Mouse (Mus musculus) kidney, embryonic 14.5 days (tissue): ENCODE results near the gene Sh3pxd2b. TPM values are rescaled to one million over a fixed set of nuclear protein-coding genes. Genes with fewer than 3 reads are reported as not detected.
"Not testable (repeated sequence)": the region's sequence is repeated elsewhere in the genome, so short reads cannot be mapped to it uniquely, and the experiment has no call there.

Source experiments
- ATAC-seq: fragments of 200-750 bp; cut with Nextera tagmentation; 2 replicates; pipeline ENCODE4 v1.8.0; 2017; ENCODE audit warnings: moderate number of reproducible peaks, mild to moderate bottlenecking, moderate TSS enrichment, moderate library complexity; ENCODE audit not compliant: low FRiP score, low TSS enrichment
- H3K27ac ChIP-seq: fragments of 300-500 bp; sonication (generic); 2 replicates; pipeline ENCODE4 v1.5.1; 2014; ENCODE audit warnings: low read depth, mild to moderate bottlenecking, low read length, moderate library complexity, mixed read lengths
- H3K27me3 ChIP-seq: fragments of 300-500 bp; sonication (generic); 2 replicates; pipeline ENCODE4 v1.6.1; 2014; ENCODE audit warnings: mild to moderate bottlenecking, low read length; ENCODE audit not compliant: control insufficient read depth, insufficient read depth
- H3K36me3 ChIP-seq: fragments of 300-500 bp; sonication (generic); 2 replicates; pipeline ENCODE4 v1.6.1; 2014; ENCODE audit warnings: low read length, mixed read lengths; ENCODE audit not compliant: control insufficient read depth, insufficient read depth
- H3K4me1 ChIP-seq: fragments of 300-500 bp; sonication (generic); 2 replicates; pipeline ENCODE4 v1.6.1; 2014; ENCODE audit warnings: low read length, mixed read lengths; ENCODE audit not compliant: control insufficient read depth, insufficient read depth
- H3K4me2 ChIP-seq: fragments of 300-500 bp; sonication (generic); replicated peaks from 2 replicates; pipeline ENCODE4 v1.6.1; 2014; ENCODE audit warnings: low read depth, mild to moderate bottlenecking, low read length
- H3K4me3 ChIP-seq: fragments of 300-500 bp; sonication (generic); 2 replicates; pipeline ENCODE4 v1.5.1; 2014; ENCODE audit warnings: mild to moderate bottlenecking, low read length
- H3K9ac ChIP-seq: fragments of 300-500 bp; sonication (generic); 2 replicates; pipeline ENCODE4 v1.6.1; 2014; ENCODE audit warnings: low read depth, mild to moderate bottlenecking, low read length, moderate library complexity
- H3K9me3 ChIP-seq: fragments of 300-500 bp; sonication (generic); 2 replicates; pipeline ENCODE4 v1.6.1; 2016; ENCODE audit warnings: low read length; ENCODE audit not compliant: control insufficient read depth
- WGBS: fragments of 180-500 bp; shearing (Covaris S2); extraction: QIAGEN DNeasy Blood & Tissue Kit; methylation state at CpG from one replicate; pipeline ENCODE4 v1.1.7; 2014; 5-methylcytosine and 5-hydroxymethylcytosine counted together
- polyA plus RNA-seq: library from polyadenylated mRNA; unstranded; fragments of >200 nt; fragmentation: Nextera tagmentation; extraction: Ambion mirVana; gene quantifications from 2 replicates; pipeline ENCODE4 v1.2.1, GENCODE M21; 2014

Sh3pxd2b gene
- polyA plus RNA-seq: 19.1 and 25.2 TPM in 2 replicates

DNA sequence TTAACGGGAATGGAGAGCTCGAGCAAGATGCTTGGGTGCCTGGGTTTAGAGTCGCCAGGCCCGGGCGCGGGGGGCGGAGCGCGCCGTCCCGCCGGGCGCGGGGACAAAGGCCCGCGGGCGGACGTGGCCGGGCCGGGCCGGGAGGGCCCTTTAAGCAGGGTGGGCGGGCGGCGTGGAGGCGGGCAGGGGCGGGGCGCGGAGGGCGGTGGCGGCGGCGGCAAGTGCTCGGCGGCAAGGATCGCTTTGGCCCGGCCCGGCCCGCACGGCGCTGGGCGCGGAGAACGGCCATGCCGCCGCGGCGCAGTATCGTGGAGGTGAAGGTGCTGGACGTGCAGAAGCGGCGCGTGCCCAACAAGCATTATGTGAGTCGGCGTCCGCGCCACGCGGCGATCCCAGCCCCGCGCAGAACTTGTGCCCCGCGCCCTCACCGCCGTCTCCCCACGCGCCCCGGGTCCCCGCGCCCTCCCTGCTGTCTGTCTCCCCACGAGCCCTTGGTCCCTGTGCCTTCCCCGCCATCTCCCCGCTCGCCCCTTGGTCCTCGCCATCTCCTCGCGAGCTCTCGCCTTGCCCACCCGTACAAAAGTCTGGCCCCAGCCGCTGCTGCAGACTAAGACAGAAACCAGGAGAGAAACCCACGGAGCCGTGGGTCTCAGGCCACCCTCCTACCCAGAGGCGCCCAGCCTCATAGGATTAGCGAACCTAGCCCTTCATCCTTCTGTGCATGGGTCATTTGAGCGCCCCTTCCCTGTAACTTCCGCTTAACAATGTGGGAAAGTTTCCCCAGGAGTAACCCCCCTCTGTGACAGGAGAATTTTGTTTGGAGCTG lies at the start of gene Sh3pxd2b:
Sh3pxd2b (plus strand) TSS at position 214 of the 826 bp plus-strand sequence.
- ATAC-seq: peak; percentile 77
- peaks cover 19% of the 10 kb centered on the region; the same call in 1 of the 2 replicates for H3K4me1 ChIP-seq
- peak within 1 kb of the TSS; percentile 81 for H3K9ac ChIP-seq
- peak within 1 kb of the TSS; percentile 68 for H3K4me3 ChIP-seq
- H3K9me3 ChIP-seq: no peaks in the 10 kb centered on the region
- H3K36me3 ChIP-seq: peaks cover 11% of the 10 kb centered on the region
- H3K27me3 ChIP-seq: no peaks in the 10 kb centered on the region
- H3K4me2 ChIP-seq: peak within 1 kb of the TSS; percentile 93
- H3K27ac ChIP-seq: peak within 1 kb of the TSS; percentile 87
- WGBS: under 1% methylated on average over 58 of the region's 86 CpGs

DNA sequence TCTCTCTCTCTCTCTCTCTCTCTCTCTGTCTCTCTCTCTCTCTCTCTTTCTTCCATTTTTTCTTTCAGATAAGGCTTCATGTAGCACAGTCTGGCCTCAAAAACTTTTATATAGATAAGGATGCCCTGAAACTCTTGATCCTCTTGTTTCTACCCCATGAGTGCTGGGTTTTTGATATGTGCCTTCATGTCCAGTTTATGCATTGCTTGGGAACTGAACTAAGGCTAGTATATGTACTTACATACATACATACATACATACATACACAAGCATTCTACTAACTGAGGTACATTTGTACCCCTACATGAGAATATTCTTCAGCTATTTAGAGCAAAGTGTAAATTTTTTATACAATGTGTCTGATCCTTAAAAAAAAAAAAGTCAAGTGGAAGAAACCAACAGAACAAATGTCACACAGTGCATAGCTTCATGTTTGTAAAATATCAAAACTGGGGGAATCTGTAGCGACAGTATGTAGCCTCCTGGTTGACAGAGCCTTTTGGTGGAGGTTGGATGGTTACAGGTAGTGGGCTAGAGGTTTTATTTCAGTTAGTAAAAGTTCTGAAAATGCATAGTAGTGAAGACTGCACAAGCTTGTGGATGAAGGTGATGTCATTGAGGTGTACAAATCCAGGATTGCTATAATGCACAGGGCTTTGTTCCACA lies 49.6 kb upstream of the Sh3pxd2b start:
- Histone ChIP-seq H3K4me3 (no peak overlapping the region), H3K4me1 (no peaks in the 10 kb centered on the region), H3K9me3 (no peaks in the 10 kb centered on the region), H3K9ac (no peak overlapping the region), H3K27me3 (no peaks in the 10 kb centered on the region; the same call in 1 of the 2 replicates), H3K4me2 (no peak overlapping the region), H3K36me3 (no peaks in the 10 kb centered on the region), H3K27ac (no peak overlapping the region)
- ATAC-seq: no peak
- 89% methylated on average over 1 of the region's 1 CpGs for WGBS

DNA sequence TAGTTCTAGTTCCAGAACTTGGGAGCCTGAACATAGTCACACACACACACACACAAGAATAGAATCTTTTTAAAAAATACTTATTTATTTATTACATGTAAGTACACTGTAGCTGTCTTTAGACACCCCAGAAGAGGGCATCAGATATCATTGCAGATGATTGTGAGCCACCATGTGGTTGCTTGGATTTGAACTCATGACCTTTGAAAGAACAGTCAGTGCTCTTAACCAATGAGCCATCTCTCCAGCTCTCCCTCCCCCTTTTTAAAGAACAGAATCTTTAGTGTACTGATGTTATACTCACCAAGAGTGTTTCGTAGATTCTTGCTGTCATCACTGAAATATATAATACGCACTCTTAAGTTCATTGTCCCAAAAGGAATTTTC lies 49.1 kb upstream of the Sh3pxd2b start:
- H3K27me3 ChIP-seq: no peaks in the 10 kb centered on the region; the same call in 1 of the 2 replicates
- H3K4me1 ChIP-seq: no peaks in the 10 kb centered on the region
- 96% methylated on average over 2 of the region's 2 CpGs for WGBS
- no peaks in the 10 kb centered on the region for H3K9me3 ChIP-seq
- H3K9ac ChIP-seq: no peak overlapping the region
- no peak overlapping the region for H3K27ac ChIP-seq
- H3K4me3 ChIP-seq: no peak overlapping the region
- H3K4me2 ChIP-seq: no peak overlapping the region
- ATAC-seq: no peak
- H3K36me3 ChIP-seq: no peaks in the 10 kb centered on the region

DNA sequence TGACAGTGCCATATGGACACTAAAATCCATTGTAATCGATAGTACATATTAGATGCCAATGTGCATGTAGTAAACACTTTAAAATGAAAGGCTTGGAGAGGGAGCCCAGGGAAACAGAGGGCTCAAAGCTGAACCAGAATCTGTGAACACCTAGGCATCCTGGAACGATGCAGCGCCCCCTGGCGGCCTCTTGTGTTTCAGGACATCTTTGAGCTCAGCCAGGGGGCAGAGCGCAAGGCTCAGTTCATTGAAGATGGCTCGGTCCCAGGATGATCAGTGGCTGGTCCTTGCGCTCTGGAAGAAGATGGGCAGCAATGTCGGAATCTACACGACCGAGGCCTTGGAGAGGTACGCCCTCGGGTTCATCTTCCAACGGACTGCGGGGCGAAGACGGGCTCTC lies 47.8 kb upstream of the Sh3pxd2b start, which contains the start of gene Hbq1a:
Hbq1a (plus strand) TSS at position 205 of the 400 bp plus-strand sequence.
- not testable (repeated sequence) for H3K4me3 ChIP-seq, H3K4me1 ChIP-seq, H3K27ac ChIP-seq, H3K36me3 ChIP-seq, H3K27me3 ChIP-seq, H3K9me3 ChIP-seq, H3K9ac ChIP-seq
- WGBS: 3% methylated on average over 16 of the region's 16 CpGs
- H3K4me2 ChIP-seq: peak within 1 kb of the TSS; percentile 37; the same call in 1 of the 2 replicates
- ATAC-seq: peak; percentile 67

DNA sequence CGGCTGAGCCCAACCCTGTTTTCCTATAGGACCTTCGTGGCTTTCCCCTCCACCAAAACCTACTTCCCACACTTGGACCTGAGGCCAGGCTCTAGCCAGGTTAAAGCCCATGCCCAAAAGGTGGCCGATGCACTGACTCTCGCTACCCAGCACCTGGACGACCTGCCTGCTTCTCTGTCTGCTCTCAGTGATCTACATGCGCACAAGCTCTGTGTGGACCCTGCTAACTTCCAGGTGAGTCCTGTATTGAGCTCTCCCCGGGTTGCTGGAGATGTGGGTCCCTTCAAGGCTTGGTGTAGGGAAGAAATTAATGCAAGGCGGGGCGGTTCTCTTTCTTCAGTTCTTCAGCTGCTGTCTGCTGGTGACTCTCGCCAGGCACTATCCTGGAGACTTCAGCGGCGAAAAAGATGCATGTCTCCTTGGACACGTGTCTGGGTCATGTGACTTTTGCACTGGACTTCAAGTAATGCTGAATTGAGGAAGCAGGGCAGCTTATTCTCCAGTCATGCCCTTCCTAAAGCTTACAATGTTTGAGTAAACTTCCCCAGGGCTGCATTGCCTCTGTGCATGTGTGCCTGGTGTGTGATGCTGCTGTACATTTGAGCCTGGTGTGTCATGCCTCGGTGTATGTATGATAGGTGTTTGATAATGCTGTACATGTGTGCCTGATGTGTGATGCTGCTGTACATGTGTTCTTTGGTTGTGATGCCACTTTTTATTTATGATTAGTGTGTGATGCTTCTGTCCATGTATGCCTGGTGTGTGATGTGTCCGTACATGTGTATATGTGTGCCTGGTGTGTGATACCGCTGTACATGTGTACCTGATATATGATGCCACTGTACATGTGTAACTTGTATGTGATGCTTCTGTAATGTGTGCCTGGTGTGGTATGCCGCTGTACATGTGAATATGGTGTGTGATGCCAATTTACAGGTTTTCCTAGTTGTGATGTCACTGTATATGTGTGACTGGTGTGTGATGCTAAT lies 47.0 kb upstream of the Sh3pxd2b start:
- no peak overlapping the region for H3K27ac ChIP-seq
- ATAC-seq: no peak; the same call in 1 of the 2 replicates
- H3K27me3 ChIP-seq: no peaks in the 10 kb centered on the region; the same call in 1 of the 2 replicates
- H3K9me3 ChIP-seq: no peaks in the 10 kb centered on the region
- WGBS: 53% methylated on average over 14 of the region's 17 CpGs
- H3K4me1 ChIP-seq: no peaks in the 10 kb centered on the region
- H3K36me3 ChIP-seq: no peaks in the 10 kb centered on the region
- peak overlapping the region; percentile 37; the same call in 1 of the 2 replicates for H3K4me2 ChIP-seq
- H3K4me3 ChIP-seq: no peak overlapping the region; the same call in 1 of the 2 replicates
- H3K9ac ChIP-seq: no peak overlapping the region

DNA sequence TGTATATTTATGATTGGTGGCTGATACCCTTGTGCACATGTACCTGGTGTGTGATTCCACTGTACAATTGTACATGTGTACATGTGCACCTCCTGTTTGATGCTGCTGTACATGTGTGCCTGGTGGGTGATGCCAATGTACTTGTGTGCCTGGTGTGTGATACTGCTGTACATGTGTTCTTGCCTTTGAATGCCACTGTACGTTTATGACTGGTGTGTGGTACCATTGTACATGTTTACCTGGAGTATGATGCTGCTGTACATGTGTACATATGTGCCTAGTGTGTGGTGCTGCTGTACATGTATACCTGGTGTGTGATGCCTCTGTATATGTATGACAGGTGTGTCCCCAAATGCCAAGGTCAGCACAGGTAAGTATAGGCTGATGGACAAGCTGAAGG lies 46.1 kb upstream of the Sh3pxd2b start:
- no peaks in the 10 kb centered on the region for H3K4me1 ChIP-seq
- no peak for ATAC-seq
- no peak overlapping the region for H3K4me3 ChIP-seq
- H3K9me3 ChIP-seq: no peaks in the 10 kb centered on the region
- 79% methylated on average over 1 of the region's 1 CpGs for WGBS
- no peaks in the 10 kb centered on the region; the same call in 1 of the 2 replicates for H3K27me3 ChIP-seq
- no peak overlapping the region for H3K9ac ChIP-seq
- no peak overlapping the region for H3K4me2 ChIP-seq
- H3K36me3 ChIP-seq: no peaks in the 10 kb centered on the region
- no peak overlapping the region for H3K27ac ChIP-seq

DNA sequence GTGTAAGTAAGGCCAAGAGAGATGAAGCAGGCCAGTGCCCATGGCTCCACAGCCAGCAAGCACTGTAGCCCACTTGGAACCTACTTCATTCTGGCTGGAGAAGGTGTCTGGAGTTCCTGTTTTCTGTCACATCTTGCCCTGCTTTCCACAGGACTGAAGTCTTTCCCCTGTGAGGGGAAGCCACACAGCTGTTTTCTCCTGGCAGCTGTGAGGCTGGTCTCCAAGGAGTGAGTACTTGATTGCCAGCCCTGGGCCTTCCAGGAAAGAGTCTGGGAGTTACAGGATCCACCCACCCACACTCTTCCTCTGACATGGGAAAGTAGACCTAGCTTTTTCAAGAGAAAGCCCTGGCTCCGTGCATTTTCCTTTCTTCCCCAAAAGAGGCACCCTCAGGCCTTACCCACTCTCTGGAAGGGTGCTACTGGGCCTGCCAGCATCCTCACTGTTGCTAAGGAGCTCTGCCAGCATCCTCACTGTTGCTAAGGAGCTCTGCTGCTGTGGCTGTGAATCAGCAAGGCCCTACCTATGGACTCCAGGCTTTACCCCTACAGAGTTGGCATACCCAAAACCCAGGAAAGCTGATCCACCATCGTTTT lies 44.7 kb upstream of the Sh3pxd2b start:
- Histone ChIP-seq H3K4me2 (no peak overlapping the region), H3K4me1 (0 out of 2 replicates have a peak, but pooled peaks cover 2% of the 10 kb centered on the region), H3K4me3 (no peak overlapping the region), H3K27ac (no peak overlapping the region), H3K36me3 (no peaks in the 10 kb centered on the region), H3K9ac (no peak overlapping the region), H3K27me3 (no peaks in the 10 kb centered on the region; the same call in 1 of the 2 replicates), H3K9me3 (no peaks in the 10 kb centered on the region)
- WGBS: 49% methylated on average over 2 of the region's 2 CpGs
- ATAC-seq: no peak

DNA sequence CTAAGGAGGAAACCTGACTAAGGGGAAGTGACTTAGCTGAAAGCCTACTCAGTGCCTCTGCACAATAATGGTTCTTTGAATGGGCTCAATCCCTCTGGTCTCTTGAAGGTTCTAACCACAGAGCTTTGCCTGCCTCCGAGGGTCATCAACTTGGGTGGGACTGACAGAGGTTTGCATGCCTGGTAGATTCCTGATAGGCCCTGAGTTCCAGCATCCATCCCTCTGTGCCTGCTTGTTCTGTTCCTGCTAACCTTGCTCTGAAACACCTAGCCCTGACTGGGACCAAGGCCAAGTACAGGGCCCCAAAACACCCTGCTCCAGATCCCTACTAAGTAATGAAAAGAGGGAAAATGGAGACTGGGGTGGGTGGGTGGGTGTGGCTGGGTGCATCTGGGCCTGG lies 44.2 kb upstream of the Sh3pxd2b start:
- H3K4me1 ChIP-seq: 0 out of 2 replicates have a peak, but pooled peaks cover 5% of the 10 kb centered on the region
- 78% methylated on average over 1 of the region's 1 CpGs for WGBS
- H3K4me2 ChIP-seq: no peak overlapping the region
- ATAC-seq: no peak
- H3K4me3 ChIP-seq: no peak overlapping the region
- no peak overlapping the region for H3K27ac ChIP-seq
- H3K9me3 ChIP-seq: no peaks in the 10 kb centered on the region
- H3K27me3 ChIP-seq: no peaks in the 10 kb centered on the region; the same call in 1 of the 2 replicates
- H3K36me3 ChIP-seq: no peaks in the 10 kb centered on the region
- H3K9ac ChIP-seq: no peak overlapping the region
